Mouse (Mus musculus) lung, embryonic 14.5 days (tissue): ENCODE measurements around the gene Mrgprb2. TPM values are rescaled to one million over a fixed set of nuclear protein-coding genes. Genes with fewer than 3 reads are reported as not detected.

Source experiments
- ATAC-seq: fragments of 200-750 bp; cut with Nextera tagmentation; 2 replicates; pipeline ENCODE4 v1.8.0; 2017; ENCODE audit warnings: mild to moderate bottlenecking, moderate TSS enrichment, moderate library complexity; ENCODE audit not compliant: insufficient read depth
- DNase-seq: peaks from one replicate; pipeline ENCODE4 v3.0.0-alpha.2; 2015
- H3K27ac ChIP-seq: fragments of 300-500 bp; sonication (generic); 2 replicates; pipeline ENCODE4 v1.5.1; 2014; ENCODE audit warnings: low read depth, mild to moderate bottlenecking, moderate library complexity
- H3K27me3 ChIP-seq: fragments of 300-500 bp; sonication (generic); 2 replicates; pipeline ENCODE4 v1.6.1; 2014; ENCODE audit warnings: low read length, control low read depth; ENCODE audit not compliant: insufficient read depth
- H3K36me3 ChIP-seq: fragments of 300-500 bp; sonication (generic); 2 replicates; pipeline ENCODE4 v1.6.1; 2014; ENCODE audit warnings: control low read depth; ENCODE audit not compliant: insufficient read depth
- H3K4me1 ChIP-seq: fragments of 300-500 bp; sonication (generic); 2 replicates; pipeline ENCODE4 v1.6.1; 2014; ENCODE audit warnings: antibody characterized with exemption, control low read depth; ENCODE audit not compliant: insufficient read depth
- H3K4me2 ChIP-seq: fragments of 300-500 bp; sonication (generic); 2 replicates; pipeline ENCODE4 v1.6.1; 2014; ENCODE audit warnings: mild to moderate bottlenecking
- H3K4me3 ChIP-seq: fragments of 300-500 bp; sonication (generic); 2 replicates; pipeline ENCODE4 v1.5.1; 2014; ENCODE audit warnings: low read depth, low read length
- H3K9ac ChIP-seq: fragments of 300-500 bp; sonication (generic); 2 replicates; pipeline ENCODE4 v1.6.1; 2014
- H3K9me3 ChIP-seq: fragments of 300-500 bp; sonication (generic); 2 replicates; pipeline ENCODE4 v1.6.1; 2016; ENCODE audit warnings: low read depth, low read length, control low read depth
- CTCF ChIP-seq: IDR thresholded peaks from 2 replicates; pipeline ENCODE4 v1.5.1; 2016; ENCODE audit warnings: antibody characterized with exemption, low read depth
- polyA plus RNA-seq: library from polyadenylated mRNA; unstranded; fragments of >200 nt; fragmentation: Nextera tagmentation; extraction: Ambion mirVana; gene quantifications from 2 replicates; pipeline ENCODE4 v1.2.1, GENCODE M21; 2014

Mrgprb2 gene
- polyA plus RNA-seq, result not detected in 2 replicates

DNA sequence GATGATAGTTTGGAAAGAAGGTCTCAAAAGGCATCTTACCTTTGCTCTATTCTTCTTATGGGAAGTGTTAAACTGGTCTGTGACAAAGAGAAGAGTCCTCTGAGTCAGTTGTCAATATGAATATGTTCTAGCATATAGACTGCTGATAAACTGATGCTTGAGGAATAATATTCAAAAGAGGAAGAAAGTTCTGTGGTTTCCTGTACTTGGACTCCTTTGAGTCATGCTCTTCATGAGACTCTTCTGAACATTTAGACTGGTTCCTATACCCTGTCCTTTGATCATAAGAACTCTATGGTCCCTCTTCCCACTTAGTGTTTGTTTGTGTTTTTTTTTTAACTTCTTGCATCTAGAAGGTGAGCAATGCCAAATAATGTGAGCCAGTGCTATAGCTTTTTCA lies at the start of gene Mrgprb2:
TSS of gene Mrgprb2 (minus strand) at position 101 of the 400 bp plus-strand sequence.
- Histone ChIP-seq H3K9ac (no peak within 1 kb of the TSS), H3K27me3 (no peaks in the 10 kb centered on the region), H3K9me3 (no peaks in the 10 kb centered on the region; the same call in 1 of the 2 replicates), H3K4me1 (no peaks in the 10 kb centered on the region), H3K27ac (no peak within 1 kb of the TSS), H3K36me3 (no peaks in the 10 kb centered on the region), H3K4me2 (no peak within 1 kb of the TSS), H3K4me3 (no peak within 1 kb of the TSS)
- no peak for ATAC-seq
- DNase-seq, result no peak
- TF ChIP-seq CTCF, result no peak

Other genes with a start within 250 kb of the Mrgprb2 start
- gene Mrgprb8, start 169.6 kb downstream of the Mrgprb2 start, polyA plus RNA-seq, result not detected in 2 replicates
- not detected in 2 replicates for gene Mrgprb1, start 101.7 kb downstream of the Mrgprb2 start, polyA plus RNA-seq
- not detected in 2 replicates for gene Mrgprx2, start 58.8 kb downstream of the Mrgprb2 start, polyA plus RNA-seq
- gene Mrgprb3, start 85.7 kb upstream of the Mrgprb2 start, polyA plus RNA-seq, result not detected in 2 replicates
- gene Zdhhc13, start 230.9 kb upstream of the Mrgprb2 start, polyA plus RNA-seq, result 36.2 and 40.8 TPM in 2 replicates